Mouse (Mus musculus) erythroblast, embryonic 14.5 days (primary cell): ENCODE results near the gene Lhpp. TPM values are rescaled to one million over a fixed set of nuclear protein-coding genes. Genes with fewer than 3 reads are reported as not detected.
A peak's percentile ranks its signal among the peaks of the same experiment; 100 is the strongest.

Experiments
- H3K27me3 ChIP-seq: 2 replicates; pipeline ENCODE4 v1.6.1; 2012; ENCODE audit warnings: inconsistent platforms; ENCODE audit not compliant: control insufficient read depth
- H3K36me3 ChIP-seq: 2 replicates; pipeline ENCODE4 v1.6.1; 2012; ENCODE audit warnings: mild to moderate bottlenecking, inconsistent platforms; ENCODE audit not compliant: control insufficient read depth
- H3K4me1 ChIP-seq: 2 replicates; pipeline ENCODE4 v1.6.1; 2012; ENCODE audit warnings: inconsistent platforms; ENCODE audit not compliant: control insufficient read depth
- H3K4me3 ChIP-seq: replicated peaks from 2 replicates; pipeline ENCODE3; 2012; ENCODE audit warnings: moderate library complexity, mild to moderate bottlenecking, inconsistent platforms
- H3K9me3 ChIP-seq: 2 replicates; pipeline ENCODE4 v1.6.1; 2012; ENCODE audit warnings: low read length, inconsistent platforms, mixed read lengths; ENCODE audit not compliant: control insufficient read depth
- GATA1 ChIP-seq: IDR thresholded peaks from 2 replicates; pipeline ENCODE4 v1.6.1; 2012; ENCODE audit warnings: low read length, inconsistent platforms, mixed read lengths
- TAL1 ChIP-seq: IDR thresholded peaks from 3 replicates; pipeline ENCODE4 v1.6.1; 2012; ENCODE audit warnings: low read length, inconsistent platforms, mixed read lengths
- polyA plus RNA-seq: library from polyadenylated mRNA; stranded (reverse); fragments of >175 nt; gene quantifications from 2 replicates; pipeline ENCODE4 v1.2.3, GENCODE M21; 2012

Lhpp gene
- polyA plus RNA-seq = 0.09 and 0.12 TPM in 2 replicates

- Histone ChIP-seq H3K4me1 (peaks cover 24% of the 10 kb centered on the region), H3K27me3 (peaks cover 23% of the 10 kb centered on the region), H3K4me3 (peak within 1 kb of the TSS; percentile 71), H3K36me3 (no peaks in the 10 kb centered on the region), H3K9me3 (no peaks in the 10 kb centered on the region)
- no peak for TF ChIP-seq GATA1
- no peak for TF ChIP-seq TAL1
Observed at GRCm38 (mm10) chr7:132610468-132611318, at the start of gene Lhpp. Gene Lhpp (plus strand): TSS chr7:132610638.

- no peaks in the 10 kb centered on the region for H3K9me3 ChIP-seq
- H3K27me3 ChIP-seq = no peaks in the 10 kb centered on the region; the same call in 1 of the 2 replicates
- peaks cover 22% of the 10 kb centered on the region for H3K4me1 ChIP-seq
- no peak for TF ChIP-seq GATA1
- no peak for TF ChIP-seq TAL1
- peaks cover 92% of the 10 kb centered on the region for H3K36me3 ChIP-seq
- H3K4me3 ChIP-seq = no peak overlapping the region
Observed at GRCm38 (mm10) chr7:132565831-132566230, 44.6 kb upstream of the Lhpp start.

- no peak for TF ChIP-seq GATA1
- TF ChIP-seq TAL1 = no peak
- peaks cover 48% of the 10 kb centered on the region for H3K4me1 ChIP-seq
- H3K27me3 ChIP-seq = no peaks in the 10 kb centered on the region; the same call in 1 of the 2 replicates
- H3K4me3 ChIP-seq = no peak overlapping the region
- H3K9me3 ChIP-seq = no peaks in the 10 kb centered on the region
- peaks cover 65% of the 10 kb centered on the region for H3K36me3 ChIP-seq
Observed at GRCm38 (mm10) chr7:132568817-132569216, 41.6 kb upstream of the Lhpp start.

GRCm38 (mm10) chr7:132570071-132570470 is 40.4 kb upstream of the Lhpp start:
- peaks cover 55% of the 10 kb centered on the region for H3K36me3 ChIP-seq

GRCm38 (mm10) chr7:132571481-132571880 is 39.0 kb upstream of the Lhpp start:
- Histone ChIP-seq H3K4me3 (no peak overlapping the region), H3K36me3 (peaks cover 46% of the 10 kb centered on the region), H3K9me3 (no peaks in the 10 kb centered on the region), H3K4me1 (peaks cover 66% of the 10 kb centered on the region), H3K27me3 (no peaks in the 10 kb centered on the region; the same call in 1 of the 2 replicates)
- TF ChIP-seq TAL1 (no peak), GATA1 (no peak)

More at GRCm38 (mm10) chr7:132570071-132570470, 40.4 kb upstream of the Lhpp start:
- H3K9me3 ChIP-seq = no peaks in the 10 kb centered on the region
- H3K4me1 ChIP-seq = peaks cover 58% of the 10 kb centered on the region
- H3K27me3 ChIP-seq = no peaks in the 10 kb centered on the region; the same call in 1 of the 2 replicates
- TF ChIP-seq GATA1 = 0 out of 2 replicates have a peak, but pooled peaks have one; percentile 9
- no peak for TF ChIP-seq TAL1
- H3K4me3 ChIP-seq = peak overlapping the region; percentile 11

- Histone ChIP-seq H3K27me3 (no peaks in the 10 kb centered on the region; the same call in 1 of the 2 replicates), H3K36me3 (peaks cover 33% of the 10 kb centered on the region), H3K4me3 (peak overlapping the region; percentile 22), H3K4me1 (peaks cover 76% of the 10 kb centered on the region), H3K9me3 (no peaks in the 10 kb centered on the region)
- TF ChIP-seq TAL1 (no peak), GATA1 (no peak)
Observed at GRCm38 (mm10) chr7:132572738-132573137, 37.7 kb upstream of the Lhpp start.

- TF ChIP-seq TAL1 (no peak), GATA1 (no peak)
- no peaks in the 10 kb centered on the region for H3K9me3 ChIP-seq
- peaks cover 29% of the 10 kb centered on the region for H3K36me3 ChIP-seq
- no peak overlapping the region for H3K4me3 ChIP-seq
- no peaks in the 10 kb centered on the region; the same call in 1 of the 2 replicates for H3K27me3 ChIP-seq
- peaks cover 76% of the 10 kb centered on the region for H3K4me1 ChIP-seq
Observed at GRCm38 (mm10) chr7:132573205-132573604, 37.2 kb upstream of the Lhpp start.

GRCm38 (mm10) chr7:132574646-132575045 is 35.8 kb upstream of the Lhpp start:
- Histone ChIP-seq H3K4me1 (peaks cover 65% of the 10 kb centered on the region), H3K9me3 (no peaks in the 10 kb centered on the region), H3K4me3 (peak overlapping the region; percentile 14), H3K27me3 (peaks cover 8% of the 10 kb centered on the region; the same call in 1 of the 2 replicates), H3K36me3 (peaks cover 14% of the 10 kb centered on the region)
- no peak for TF ChIP-seq TAL1
- TF ChIP-seq GATA1 = no peak

GRCm38 (mm10) chr7:132575623-132576022 is 34.8 kb upstream of the Lhpp start:
- H3K4me1 ChIP-seq = peaks cover 55% of the 10 kb centered on the region
- TF ChIP-seq TAL1 (no peak), GATA1 (no peak)
- peaks cover 16% of the 10 kb centered on the region; the same call in 1 of the 2 replicates for H3K27me3 ChIP-seq
- H3K9me3 ChIP-seq = no peaks in the 10 kb centered on the region
- peaks cover 6% of the 10 kb centered on the region for H3K36me3 ChIP-seq
- peak overlapping the region; percentile 94 for H3K4me3 ChIP-seq
